Mouse (Mus musculus) heart, embryonic 11.5 days (tissue): ENCODE results near the gene Tns1. TPM values are rescaled to one million over a fixed set of nuclear protein-coding genes. Genes with fewer than 3 reads are reported as not detected.

Experiments used
- ATAC-seq: fragments of 200-750 bp; cut with Nextera tagmentation; replicated peaks from 2 replicates; pipeline ENCODE4 v1.8.0; 2017; ENCODE audit warnings: moderate library complexity; ENCODE audit not compliant: insufficient number of reproducible peaks, low FRiP score, low TSS enrichment
- H3K27ac ChIP-seq: fragments of 300-500 bp; sonication (generic); 2 replicates; pipeline ENCODE4 v1.5.1; 2014; ENCODE audit warnings: mild to moderate bottlenecking, low read depth, low read length
- H3K27me3 ChIP-seq: fragments of 300-500 bp; sonication (generic); 2 replicates; pipeline ENCODE4 v1.6.1; 2014; ENCODE audit warnings: mild to moderate bottlenecking, low read length, mixed read lengths; ENCODE audit not compliant: control insufficient read depth, insufficient read depth
- H3K36me3 ChIP-seq: fragments of 300-500 bp; sonication (generic); 2 replicates; pipeline ENCODE4 v1.6.1; 2014; ENCODE audit warnings: mild to moderate bottlenecking, low read length, moderate library complexity, mixed read lengths; ENCODE audit not compliant: control insufficient read depth, insufficient read depth
- H3K4me1 ChIP-seq: fragments of 300-500 bp; sonication (generic); 2 replicates; pipeline ENCODE4 v1.6.1; 2014; ENCODE audit warnings: low read length; ENCODE audit not compliant: control insufficient read depth, insufficient read depth
- H3K4me2 ChIP-seq: fragments of 300-500 bp; sonication (generic); 2 replicates; pipeline ENCODE4 v1.6.1; 2014; ENCODE audit warnings: mild to moderate bottlenecking, moderate library complexity
- H3K4me3 ChIP-seq: fragments of 300-500 bp; sonication (generic); 2 replicates; pipeline ENCODE4 v1.5.1; 2014; ENCODE audit warnings: low read depth, low read length
- H3K9ac ChIP-seq: fragments of 300-500 bp; sonication (generic); 2 replicates; pipeline ENCODE4 v1.6.1; 2014; ENCODE audit warnings: mild to moderate bottlenecking, low read depth, low read length, moderate library complexity
- H3K9me3 ChIP-seq: fragments of 300-500 bp; sonication (generic); replicated peaks from 2 replicates; pipeline ENCODE4 v1.6.1; 2016; ENCODE audit warnings: low read length; ENCODE audit not compliant: control insufficient read depth
- WGBS: fragments of 180-500 bp; shearing (Covaris S2); extraction: QIAGEN DNeasy Blood & Tissue Kit; methylation state at CpG from one replicate; pipeline ENCODE4 v1.1.7; 2014; ENCODE audit not compliant: insufficient replicate concordance; 5-methylcytosine and 5-hydroxymethylcytosine counted together
- polyA plus RNA-seq: library from polyadenylated mRNA; unstranded; fragments of >200 nt; fragmentation: Nextera tagmentation; extraction: Ambion mirVana; gene quantifications from 2 replicates; pipeline ENCODE4 v1.2.1, GENCODE M21; 2014

Gene Tns1
- polyA plus RNA-seq, 1 experiment from 2014 or later, result 75.6 TPM

DNA sequence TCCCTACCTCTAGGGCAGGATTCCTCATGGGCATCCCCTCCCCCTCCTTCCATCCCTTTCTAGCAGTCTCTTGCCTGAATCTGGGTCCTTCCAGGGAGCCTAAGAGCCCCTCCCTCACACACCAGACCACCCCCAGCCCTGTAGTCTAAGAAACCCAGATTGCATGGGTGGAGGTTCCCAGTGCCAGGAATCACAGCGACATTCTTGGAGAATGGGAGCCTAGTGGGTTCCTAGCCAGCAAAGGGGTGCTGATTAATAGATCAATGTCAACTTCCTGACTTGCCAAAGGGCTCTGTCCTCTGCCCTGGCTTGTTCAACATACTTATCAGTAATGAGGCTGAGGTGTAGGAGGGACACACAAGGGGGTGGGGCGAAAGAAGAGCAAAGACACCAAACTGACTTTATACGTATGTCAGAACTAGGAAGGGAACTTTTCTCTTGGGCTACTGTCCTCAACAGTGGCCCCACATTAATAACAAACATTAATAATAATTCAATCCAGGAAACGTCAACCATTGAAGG, 80.6 kb downstream of the Tns1 start:
- Histone ChIP-seq H3K4me1 (peaks cover 63% of the 10 kb centered on the region), H3K36me3 (no peaks in the 10 kb centered on the region), H3K4me3 (no peak overlapping the region), H3K9ac (peak overlapping the region; percentile 34; the same call in 1 of the 2 replicates), H3K27ac (peak overlapping the region; percentile 67), H3K27me3 (no peaks in the 10 kb centered on the region), H3K9me3 (no peaks in the 10 kb centered on the region), H3K4me2 (peak overlapping the region; percentile 23; the same call in 1 of the 2 replicates)
- 35% methylated on average over 4 of the region's 4 CpGs for WGBS
- no peak for ATAC-seq

DNA sequence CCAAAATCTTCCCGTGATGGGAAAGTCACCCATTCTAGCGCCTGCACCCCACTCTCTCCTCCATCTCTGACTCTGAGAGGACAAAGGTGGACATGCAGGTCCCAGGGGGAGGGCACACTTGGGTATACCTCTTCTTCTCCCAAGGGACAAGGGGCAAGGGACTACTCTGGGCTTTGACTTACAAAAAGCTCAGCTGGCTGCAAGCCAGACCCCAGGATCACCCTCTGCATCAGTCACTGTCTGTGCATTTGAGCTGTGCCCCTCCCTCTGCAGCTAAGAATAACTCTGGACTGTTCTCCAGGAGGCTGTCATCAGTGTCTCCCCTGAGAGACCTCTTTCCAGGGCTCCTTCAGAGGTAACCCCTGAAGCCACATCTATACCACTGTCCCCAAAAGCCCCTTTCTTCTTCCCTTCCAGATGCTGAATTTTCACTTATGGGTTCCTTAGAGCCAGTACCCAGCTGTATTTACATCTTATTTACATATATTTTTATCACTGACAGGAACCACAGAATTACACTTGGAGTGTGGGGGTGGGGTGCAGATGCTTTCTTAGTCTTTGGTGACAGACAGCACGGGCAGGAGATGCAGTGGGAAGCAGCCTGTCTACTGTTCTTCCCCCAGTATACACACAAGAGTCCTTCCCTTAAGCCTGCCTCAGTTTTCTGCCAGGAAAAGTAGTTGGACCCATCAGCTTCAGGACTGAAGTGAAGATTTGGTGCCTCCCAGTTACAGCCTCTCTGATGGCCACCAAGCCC, 81.4 kb downstream of the Tns1 start:
- H3K4me1 ChIP-seq, result peaks cover 64% of the 10 kb centered on the region

GRCm38 (mm10) chr1:74041692-74042091, 82.6 kb downstream of the Tns1 start:
- peak overlapping the region; percentile 67 for H3K27ac ChIP-seq
- no peaks in the 10 kb centered on the region for H3K27me3 ChIP-seq
- ATAC-seq, result no peak
- peak overlapping the region; percentile 35 for H3K4me2 ChIP-seq
- WGBS, result 8% methylated on average over 8 of the region's 8 CpGs
- H3K9ac ChIP-seq, result peak overlapping the region; percentile 11
- no peaks in the 10 kb centered on the region for H3K36me3 ChIP-seq
- no peaks in the 10 kb centered on the region for H3K9me3 ChIP-seq
- peaks cover 61% of the 10 kb centered on the region for H3K4me1 ChIP-seq
- no peak overlapping the region for H3K4me3 ChIP-seq

More for the DNA sequence above, 81.4 kb downstream of the Tns1 start:
- H3K36me3 ChIP-seq, result no peaks in the 10 kb centered on the region
- no peak for ATAC-seq
- H3K4me2 ChIP-seq, result peak overlapping the region; percentile 35
- peak overlapping the region; percentile 34; the same call in 1 of the 2 replicates for H3K9ac ChIP-seq
- peak overlapping the region; percentile 67 for H3K27ac ChIP-seq
- H3K27me3 ChIP-seq, result no peaks in the 10 kb centered on the region
- H3K4me3 ChIP-seq, result no peak overlapping the region
- 33% methylated on average over 3 of the region's 3 CpGs for WGBS
- H3K9me3 ChIP-seq, result no peaks in the 10 kb centered on the region

DNA sequence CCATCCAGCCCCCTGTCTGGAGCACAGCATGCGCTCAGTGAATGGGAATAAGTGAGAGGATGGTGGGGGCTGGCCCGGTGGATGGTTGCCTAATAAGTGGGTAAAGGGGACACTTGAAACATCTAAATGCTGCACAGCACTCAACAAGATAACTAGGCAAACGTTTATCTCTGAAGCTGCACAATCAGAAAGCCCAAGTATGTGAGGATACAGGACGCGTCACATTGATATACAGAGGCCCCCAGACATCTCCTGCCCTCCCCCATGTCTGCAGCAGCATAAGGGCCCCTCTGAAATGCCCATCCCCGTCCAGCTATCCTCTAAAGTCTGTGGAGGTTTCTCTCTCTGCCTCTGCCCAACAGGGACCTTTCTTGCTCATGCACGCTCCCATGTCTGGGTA, 83.1 kb downstream of the Tns1 start:
- ATAC-seq, result no peak
- Histone ChIP-seq H3K9ac (peak overlapping the region; percentile 11; the same call in 1 of the 2 replicates), H3K9me3 (no peaks in the 10 kb centered on the region), H3K4me1 (peaks cover 66% of the 10 kb centered on the region), H3K27ac (peak overlapping the region; percentile 67), H3K36me3 (no peaks in the 10 kb centered on the region), H3K27me3 (no peaks in the 10 kb centered on the region), H3K4me3 (no peak overlapping the region), H3K4me2 (peak overlapping the region; percentile 35)
- WGBS, result 32% methylated on average over 7 of the region's 7 CpGs

- Histone ChIP-seq H3K9ac (peak overlapping the region; percentile 66), H3K4me1 (peaks cover 79% of the 10 kb centered on the region)
- peak; percentile 50 for ATAC-seq
Observed at GRCm38 (mm10) chr1:74036560-74037390, 87.5 kb downstream of the Tns1 start.

DNA sequence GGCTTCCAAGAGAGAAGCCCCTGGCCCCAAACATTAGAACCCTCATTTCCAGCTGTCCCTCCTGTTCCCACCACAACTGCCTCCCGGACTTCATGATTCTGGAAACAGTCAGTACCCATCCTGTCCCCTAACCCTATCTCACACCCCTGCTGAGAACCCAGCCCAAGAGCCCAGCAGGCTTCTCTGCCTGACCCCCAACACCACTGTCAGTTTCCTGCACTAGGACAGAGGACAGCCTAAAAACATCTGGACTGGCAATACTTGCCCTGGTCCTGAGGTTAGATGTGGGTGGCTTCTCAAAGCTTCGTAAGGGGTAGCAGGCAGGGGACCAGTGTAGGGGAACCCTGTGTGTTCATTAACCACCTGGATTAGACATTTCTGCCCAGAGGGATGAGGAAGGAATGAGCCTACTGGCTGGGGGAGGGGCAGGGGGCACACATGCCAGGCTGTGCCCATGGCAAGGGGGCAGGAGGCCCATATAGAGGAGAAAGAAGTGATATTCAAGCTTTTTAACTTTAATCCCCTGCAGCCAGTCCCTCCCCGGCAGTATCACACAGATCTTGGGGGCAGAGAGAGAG, 88.2 kb downstream of the Tns1 start:
- WGBS, result 29% methylated on average over 3 of the region's 3 CpGs
- Histone ChIP-seq H3K9ac (peak overlapping the region; percentile 66), H3K36me3 (no peaks in the 10 kb centered on the region), H3K27me3 (no peaks in the 10 kb centered on the region), H3K27ac (peak overlapping the region; percentile 31; the same call in 1 of the 2 replicates), H3K4me1 (peaks cover 79% of the 10 kb centered on the region), H3K9me3 (no peaks in the 10 kb centered on the region), H3K4me2 (peak overlapping the region; percentile 80), H3K4me3 (peak overlapping the region; percentile 54)
- ATAC-seq, result no peak

More at GRCm38 (mm10) chr1:74036560-74037390, 87.5 kb downstream of the Tns1 start:
- no peaks in the 10 kb centered on the region for H3K9me3 ChIP-seq
- H3K36me3 ChIP-seq, result no peaks in the 10 kb centered on the region
- peak overlapping the region; percentile 31 for H3K27ac ChIP-seq
- under 1% methylated on average over 40 of the region's 40 CpGs for WGBS
- peak overlapping the region; percentile 80 for H3K4me2 ChIP-seq
- H3K27me3 ChIP-seq, result no peaks in the 10 kb centered on the region
- peak overlapping the region; percentile 54 for H3K4me3 ChIP-seq

- Histone ChIP-seq H3K4me1 (peaks cover 79% of the 10 kb centered on the region), H3K27ac (no peak overlapping the region), H3K36me3 (no peaks in the 10 kb centered on the region), H3K27me3 (no peaks in the 10 kb centered on the region), H3K4me2 (peak overlapping the region; percentile 80), H3K4me3 (peak overlapping the region; percentile 54), H3K9me3 (no peaks in the 10 kb centered on the region), H3K9ac (peak overlapping the region; percentile 66; the same call in 1 of the 2 replicates)
- WGBS, result 54% methylated on average over 4 of the region's 4 CpGs
- no peak for ATAC-seq
Observed at GRCm38 (mm10) chr1:74035487-74035886, 88.8 kb downstream of the Tns1 start.

GRCm38 (mm10) chr1:74034736-74035135, 89.5 kb downstream of the Tns1 start:
- ATAC-seq, result no peak
- Histone ChIP-seq H3K4me2 (peak overlapping the region; percentile 80), H3K4me1 (peaks cover 83% of the 10 kb centered on the region), H3K27ac (no peak overlapping the region), H3K9ac (peak overlapping the region; percentile 22; the same call in 1 of the 2 replicates), H3K4me3 (no peak overlapping the region; the same call in 1 of the 2 replicates), H3K36me3 (no peaks in the 10 kb centered on the region), H3K9me3 (no peaks in the 10 kb centered on the region), H3K27me3 (no peaks in the 10 kb centered on the region)
- WGBS, result 80% methylated on average over 2 of the region's 2 CpGs
